Mouse (Mus musculus) left cerebral cortex, postnatal 25 days (tissue): ENCODE measurements around the gene Slc24a3. TPM values are rescaled to one million over a fixed set of nuclear protein-coding genes. Genes with fewer than 3 reads are reported as not detected.

Experiments
- DNase-seq, 2 experiments: peaks; one replicate each; pipeline ENCODE4 v3.0.0; 2022; ENCODE audit warnings: low spot score in 2 of 2, mixed read lengths in 1 of 2
- intact Hi-C: fragments of 180-260 bp; cut with DNase I; formaldehyde crosslinking; loops from one replicate; pipeline ENCODE4 v1.15.1; 2025
- total RNA-seq, 2 experiments: library from RNA; stranded (reverse); gene quantifications; 2 replicates each; pipeline ENCODE4 v1.2.3; 2021

Slc24a3 gene
- 100 to 1,000 TPM; 130 to 132 TPM for total RNA-seq

DNA sequence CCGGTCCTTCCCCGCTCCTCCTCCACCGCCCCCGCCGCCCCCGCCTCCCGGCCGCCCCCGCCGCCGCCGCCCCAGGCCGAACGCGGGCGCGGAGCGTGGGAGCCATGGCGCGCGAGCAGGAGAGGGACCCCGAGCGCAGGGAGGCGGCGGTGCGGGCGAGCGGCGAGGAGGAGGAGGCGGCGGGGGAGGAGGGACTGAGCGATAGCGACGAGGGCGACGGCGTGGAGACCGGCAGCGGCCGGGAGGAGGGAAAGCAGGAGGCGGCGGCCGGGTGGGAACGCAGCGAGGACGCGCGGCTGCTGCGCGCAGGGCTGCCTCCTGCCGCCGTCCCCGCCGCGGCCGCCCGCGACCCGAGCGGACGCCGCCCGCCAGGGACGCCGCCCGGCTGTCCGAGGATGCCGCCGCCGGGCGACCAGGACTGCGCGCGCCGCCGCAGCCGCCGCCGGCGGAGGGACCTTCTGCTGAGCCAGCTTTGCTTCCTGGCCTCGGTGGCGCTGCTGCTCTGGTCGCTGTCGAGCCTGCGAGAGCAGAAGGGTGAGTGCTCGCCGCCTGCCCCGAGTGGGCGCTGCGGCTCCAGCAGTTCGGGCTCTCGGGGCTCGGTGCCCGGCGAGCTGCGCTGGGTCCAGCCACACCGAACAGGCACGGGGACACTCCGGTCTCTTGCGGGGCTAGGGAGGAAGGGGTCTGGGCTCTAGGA lies at the start of gene Slc24a3:
Gene Slc24a3, plus strand, starts transcription at position 91 of the 697 bp plus-strand sequence.
- intact Hi-C loops, result loop anchor here (2.0 kb wide), 3 partner anchors 29 to 215 kb away; no protein-coding TSS in a partner anchor
- DNase-seq, result peak; percentile 83 to 85

DNA sequence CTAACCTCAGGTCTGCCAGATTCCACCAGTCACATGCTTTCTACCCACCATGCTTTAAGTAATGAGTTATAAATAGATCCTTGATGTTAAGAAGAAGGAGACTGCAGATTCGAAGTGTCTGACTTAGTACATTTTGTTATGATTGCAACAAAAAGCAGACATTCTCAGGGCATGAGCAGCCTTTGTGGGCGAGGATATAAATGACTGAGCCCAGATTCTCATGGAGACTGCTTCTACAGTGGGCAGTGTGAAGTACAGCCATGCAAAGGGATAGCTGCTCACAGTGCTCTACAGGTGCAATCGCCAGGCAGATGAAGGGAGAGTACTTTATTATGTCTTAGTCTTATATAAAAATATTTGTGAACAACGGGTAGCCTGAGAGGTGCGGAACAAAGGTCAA lies 49.8 kb upstream of the Slc24a3 start:
- DNase-seq, result peak; percentile 4 to 47
- intact Hi-C loops, result no loop called here

DNA sequence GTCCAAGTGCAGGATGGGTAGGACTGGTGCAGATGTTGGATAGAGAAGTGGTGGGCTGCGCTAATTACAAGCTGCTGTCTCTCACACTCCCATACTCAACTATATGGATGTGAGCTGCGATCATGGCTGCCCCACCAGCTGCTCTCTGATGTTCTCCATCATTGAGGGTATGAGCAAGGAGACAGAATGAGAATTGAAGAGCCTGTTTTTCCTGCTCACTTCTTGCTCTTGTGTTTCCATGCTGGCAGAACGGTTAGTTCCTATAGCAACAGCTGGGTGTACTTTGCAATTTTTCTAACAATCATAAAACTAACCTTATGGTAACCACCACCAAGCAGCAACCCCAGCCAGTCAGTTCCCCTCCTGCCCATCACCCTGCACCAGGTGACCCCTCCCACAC lies 39.8 kb upstream of the Slc24a3 start:
- intact Hi-C loops, result no loop called here
- DNase-seq, result no peak

DNA sequence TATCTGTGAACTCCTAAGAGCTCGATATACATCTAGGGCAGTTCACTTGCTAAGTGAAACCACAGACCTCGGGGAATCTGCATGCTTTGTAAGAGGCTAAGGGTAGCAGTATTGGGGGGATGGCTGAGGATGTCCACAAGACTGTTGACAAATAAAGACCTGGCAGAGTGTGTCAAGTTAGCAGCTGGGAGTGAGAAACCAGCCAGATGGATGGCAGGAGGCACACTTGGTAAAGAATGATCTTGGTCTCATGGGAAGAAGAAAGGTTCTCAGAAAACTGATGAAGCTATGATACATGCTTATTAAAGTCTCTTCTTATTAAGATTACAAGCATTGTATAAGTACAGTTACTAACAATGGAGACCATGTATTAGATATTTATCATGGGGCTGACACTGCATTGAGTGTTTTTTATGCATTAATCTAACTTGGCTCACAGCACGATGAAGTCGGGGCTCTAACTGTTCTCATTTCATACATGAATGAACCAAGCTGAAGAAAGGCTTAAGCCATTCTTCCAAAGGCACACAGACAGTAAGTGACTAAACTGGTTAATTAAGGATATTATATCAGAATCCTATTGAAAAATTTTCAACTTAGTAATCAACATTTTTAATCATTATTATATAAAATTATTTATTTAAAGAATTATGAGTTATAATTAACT lies 30.8 kb upstream of the Slc24a3 start:
- DNase-seq, result no peak
- intact Hi-C loops, result no loop called here

DNA sequence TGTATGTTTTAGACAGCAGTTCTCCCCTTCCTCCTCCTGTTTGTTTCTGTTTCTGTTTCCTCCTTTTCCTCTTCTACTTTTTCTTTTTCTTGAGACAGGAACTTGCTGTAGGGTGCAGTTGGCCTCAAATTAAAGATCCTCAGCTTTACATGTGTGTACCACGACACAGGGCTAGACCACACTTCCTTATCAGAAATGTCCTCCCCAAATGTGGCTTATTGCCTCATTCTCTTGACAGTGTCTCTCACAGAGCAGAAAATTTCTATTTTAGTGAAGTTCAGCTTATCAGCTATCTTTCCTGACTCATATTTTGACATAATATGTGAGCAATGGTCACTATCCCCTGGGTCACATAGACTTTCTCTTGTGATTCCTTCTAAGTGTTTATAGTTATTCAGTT lies 17.1 kb upstream of the Slc24a3 start:
- intact Hi-C loops, result no loop called here
- no peak for DNase-seq

DNA sequence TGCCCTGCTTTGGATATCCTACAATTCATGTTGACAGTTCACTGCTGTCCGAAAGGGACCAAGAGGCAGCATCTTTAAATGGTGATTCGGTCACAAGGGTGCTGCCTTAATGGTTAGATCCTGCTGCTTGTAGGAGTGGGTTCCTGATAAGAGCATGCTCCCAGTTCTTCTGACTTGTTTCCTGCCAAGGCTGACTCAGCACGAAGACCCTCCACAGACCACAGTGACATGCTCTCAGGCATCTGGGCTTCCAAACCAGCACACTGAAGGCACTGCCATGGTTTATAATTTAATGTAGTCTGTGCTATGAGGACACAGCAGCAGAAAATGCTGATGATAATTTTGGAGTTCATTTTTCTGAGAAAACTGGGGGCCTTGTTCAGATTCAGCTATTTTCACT lies 16.7 kb upstream of the Slc24a3 start:
- no peak for DNase-seq
- intact Hi-C loops, result no loop called here

DNA sequence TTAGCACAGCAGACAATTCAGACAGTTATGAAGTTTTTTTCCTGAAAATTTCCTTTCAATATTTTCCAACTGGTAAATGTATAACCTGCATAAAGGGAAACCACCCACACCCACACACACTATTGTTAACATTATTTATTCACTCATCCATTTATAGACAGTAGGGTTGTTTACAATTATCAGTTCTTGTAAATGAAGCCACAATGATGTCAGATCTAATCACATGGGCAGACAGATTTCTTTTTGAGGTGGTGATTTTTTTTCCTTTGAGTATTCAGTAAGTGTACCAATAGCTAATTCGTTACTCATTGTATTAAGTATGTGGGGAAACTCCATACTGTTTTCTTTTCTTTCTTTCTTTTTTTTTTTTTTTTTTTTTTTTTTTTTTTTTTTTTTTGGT lies 15.3 kb upstream of the Slc24a3 start:
- DNase-seq, result no peak

DNA sequence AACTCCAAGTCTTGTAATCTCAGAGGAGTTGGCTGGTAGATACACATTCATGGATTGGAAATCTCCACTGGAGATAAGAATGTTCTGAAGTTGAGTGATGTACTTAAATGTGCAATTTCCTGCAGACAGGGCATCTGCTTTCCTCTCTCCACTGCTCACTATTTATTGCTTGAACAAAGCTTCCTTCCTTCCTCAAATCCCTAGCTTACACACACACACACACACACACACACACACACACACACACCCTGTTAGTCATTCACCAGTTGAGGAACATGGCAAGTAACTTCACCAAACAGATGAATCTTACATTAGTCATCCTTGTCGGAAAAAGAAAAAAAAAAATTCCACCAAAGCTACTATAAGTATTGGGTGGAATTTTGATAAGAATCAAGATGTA lies 8.6 kb upstream of the Slc24a3 start:
- peak in 1 of 2 experiments; percentile 56 for DNase-seq
- intact Hi-C loops, result no loop called here

More for the DNA sequence above, 15.3 kb upstream of the Slc24a3 start:
- intact Hi-C loops, result no loop called here

DNA sequence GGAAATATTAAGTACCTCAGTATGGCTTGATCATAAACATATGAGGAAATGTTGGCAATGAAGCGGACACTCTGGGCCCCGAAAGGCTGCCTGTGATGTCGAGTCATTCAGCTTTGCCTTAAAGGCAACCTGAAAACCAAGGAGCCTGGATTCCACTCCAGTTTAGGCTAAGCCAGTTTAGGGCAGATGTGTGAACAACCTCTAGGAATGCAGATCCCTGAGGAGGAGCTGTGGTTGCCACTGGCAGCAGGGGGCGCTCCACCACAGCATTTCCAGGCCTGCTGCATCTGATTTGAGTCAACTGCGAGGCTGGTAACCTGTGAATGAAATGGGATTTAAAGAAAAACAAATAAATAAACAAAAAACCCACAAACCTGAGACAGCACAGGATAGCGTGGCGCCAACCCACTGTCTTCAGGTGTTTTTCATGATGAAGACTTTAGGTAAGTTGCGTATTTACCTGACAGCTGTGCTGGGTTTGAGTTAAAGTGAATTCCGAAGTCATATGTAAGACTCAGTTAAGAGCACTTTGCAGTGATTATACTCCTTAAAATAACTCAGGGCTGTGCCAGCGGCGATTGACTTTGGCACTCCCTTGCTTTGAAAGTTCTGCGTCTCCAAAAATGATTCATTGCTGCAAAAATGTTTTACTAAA lies 6.4 kb upstream of the Slc24a3 start:
- DNase-seq, result peak; percentile 81 to 86
- intact Hi-C loops, result loop anchor here (1.0 to 5.0 kb wide), 3 partner anchors 356 to 524 kb away; no protein-coding TSS in a partner anchor

DNA sequence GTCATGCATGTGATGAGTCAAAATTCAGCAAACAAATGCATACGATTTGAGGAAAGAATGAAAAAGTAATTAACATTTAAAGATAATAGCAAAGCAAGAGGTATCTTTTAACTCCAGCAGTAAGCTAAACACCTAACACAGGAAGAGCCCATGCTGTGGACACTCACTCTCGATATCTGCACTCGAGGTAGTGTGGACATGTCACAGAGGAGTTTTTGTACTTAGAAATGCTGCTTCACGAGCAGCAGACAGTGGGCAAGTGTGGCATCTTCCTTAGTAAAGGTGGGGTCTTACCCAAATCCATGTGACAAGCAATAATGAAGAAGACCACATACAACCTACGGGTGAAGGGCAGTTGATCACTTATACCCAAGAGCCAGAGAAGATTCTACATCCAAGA lies 3.5 kb upstream of the Slc24a3 start:
- intact Hi-C loops, result loop anchor here (5.0 kb wide), 1 partner anchor 527 kb away; no protein-coding TSS in a partner anchor

DNA sequence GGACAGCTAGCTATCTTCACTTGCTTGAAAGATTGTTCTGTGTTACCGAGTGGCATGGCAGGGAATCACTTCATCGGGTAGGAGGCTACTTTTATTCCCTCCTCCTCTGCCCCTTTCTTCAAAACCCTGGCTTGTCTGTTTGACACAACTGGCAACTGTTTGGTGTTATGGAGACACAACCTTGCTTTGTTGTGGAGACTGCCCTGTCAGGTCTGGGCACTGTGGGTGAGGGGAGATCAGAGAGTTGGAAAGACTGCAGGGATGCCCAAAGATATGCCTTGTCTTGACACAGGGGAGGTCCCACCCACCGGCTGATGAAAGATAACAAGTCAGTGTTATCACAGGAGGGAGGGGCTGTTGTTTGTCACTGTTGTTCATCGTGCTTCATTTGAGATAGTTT lies 3.0 kb upstream of the Slc24a3 start:
- intact Hi-C loops, result loop anchor here (5.0 kb wide), 1 partner anchor 527 kb away; no protein-coding TSS in a partner anchor
- no peak for DNase-seq

More for the DNA sequence above, 3.5 kb upstream of the Slc24a3 start:
- DNase-seq, result no peak

DNA sequence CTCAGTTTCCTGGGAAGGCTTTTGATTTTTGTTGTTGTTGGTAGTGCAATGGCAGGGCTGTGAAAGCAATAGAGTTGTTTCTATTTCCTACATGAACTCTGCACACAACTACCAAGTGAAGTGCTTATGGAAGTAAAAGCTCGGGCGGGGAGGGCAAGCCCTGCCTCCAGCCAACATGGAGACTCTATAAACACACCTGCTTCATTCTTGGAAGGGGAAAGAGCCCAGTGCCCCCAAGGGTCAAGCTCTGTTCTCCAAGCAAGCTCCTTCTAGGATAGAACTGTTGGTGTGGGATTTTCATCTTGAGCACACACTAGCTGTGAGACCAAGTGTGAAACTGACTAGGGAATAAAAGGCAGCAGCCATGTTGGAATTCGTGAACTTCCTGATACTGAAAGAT lies 2.5 kb upstream of the Slc24a3 start:
- DNase-seq, result no peak
- intact Hi-C loops, result no loop called here

DNA sequence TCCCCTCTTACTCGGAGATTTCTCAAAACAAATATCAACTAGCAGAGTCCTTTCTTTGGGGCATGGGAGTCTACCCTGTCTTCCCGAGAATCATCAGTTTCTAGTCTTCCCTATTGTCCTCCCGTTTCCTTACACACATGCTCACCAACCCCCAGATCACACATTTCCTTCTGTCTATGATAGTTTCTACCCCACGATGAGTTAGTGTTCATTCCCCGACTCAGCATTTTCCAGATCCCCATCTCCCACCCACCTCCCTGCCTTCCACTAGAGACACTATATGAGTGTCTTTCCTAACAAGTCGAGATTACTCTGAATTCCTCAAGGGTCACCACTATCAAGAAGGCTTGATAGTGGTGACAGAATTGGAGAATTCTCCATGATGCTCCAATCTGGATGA lies 1.7 kb upstream of the Slc24a3 start:
- DNase-seq, result no peak
- intact Hi-C loops, result loop anchor here (2.0 kb wide), 1 partner anchor 123 kb away; no protein-coding TSS in a partner anchor

DNA sequence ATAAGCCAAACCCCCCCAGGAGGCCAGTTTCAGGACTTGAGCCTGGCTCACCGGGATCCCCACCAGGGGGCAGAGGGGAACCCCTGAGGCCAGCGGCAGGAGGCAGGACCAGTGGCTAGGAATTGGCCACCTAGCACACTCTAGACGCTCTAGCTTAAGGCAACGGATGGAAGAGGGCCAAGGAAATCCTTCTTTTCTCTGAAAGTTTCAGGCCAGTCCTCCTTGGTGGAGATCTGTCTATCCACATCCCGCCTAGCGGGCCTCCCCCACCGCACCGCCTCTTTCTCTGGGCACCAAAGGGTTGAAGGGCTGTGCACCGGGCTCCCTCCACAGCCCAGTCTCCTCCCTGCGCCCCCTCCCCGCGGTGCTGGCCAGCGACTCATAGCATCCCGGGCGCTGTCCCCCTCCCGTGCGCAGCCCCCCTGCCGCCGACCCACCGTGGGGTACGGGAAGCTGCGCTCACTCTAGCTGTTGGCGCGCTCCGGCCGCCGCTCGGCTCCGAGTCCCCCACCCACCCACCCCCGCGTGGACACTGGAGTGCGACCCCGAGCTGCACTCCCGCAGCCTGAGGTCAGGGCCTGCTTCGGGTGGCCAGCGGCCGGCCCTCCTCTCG lies 397 bp upstream of the Slc24a3 start:
- DNase-seq, result peak; percentile 60 to 77
- intact Hi-C loops, result loop anchor here (2.0 kb wide), 1 partner anchor 122 kb away; no protein-coding TSS in a partner anchor

DNA sequence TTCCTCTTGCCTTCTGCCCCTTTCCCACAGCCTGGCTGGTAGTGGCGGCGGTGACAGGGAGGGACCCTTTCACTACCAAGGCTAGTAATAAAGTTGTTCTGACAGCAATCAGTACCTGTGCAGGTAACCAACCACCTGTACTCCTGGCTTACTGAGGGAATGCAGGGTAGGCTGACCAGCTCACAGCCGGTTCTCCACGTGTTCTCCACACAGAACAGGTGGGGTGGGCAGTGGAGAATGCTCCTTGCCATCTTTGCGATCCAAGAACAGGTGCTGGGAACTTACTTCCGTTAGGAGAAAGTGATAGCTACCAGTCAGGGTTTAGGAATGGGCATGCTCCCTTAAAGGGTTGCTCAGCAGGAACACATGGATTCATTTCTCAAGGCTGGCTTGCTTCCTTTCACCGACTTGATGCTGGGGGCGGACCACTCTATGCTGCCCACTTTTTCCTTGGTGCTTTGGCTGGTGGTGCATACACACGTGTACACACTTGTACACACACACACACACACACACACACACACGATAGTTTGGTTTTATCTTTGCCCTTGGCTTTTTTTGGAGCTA lies 934 bp downstream of the Slc24a3 start:
- intact Hi-C loops, result loop anchor here (2.0 kb wide), 2 partner anchors 28 to 214 kb away; no protein-coding TSS in a partner anchor

DNA sequence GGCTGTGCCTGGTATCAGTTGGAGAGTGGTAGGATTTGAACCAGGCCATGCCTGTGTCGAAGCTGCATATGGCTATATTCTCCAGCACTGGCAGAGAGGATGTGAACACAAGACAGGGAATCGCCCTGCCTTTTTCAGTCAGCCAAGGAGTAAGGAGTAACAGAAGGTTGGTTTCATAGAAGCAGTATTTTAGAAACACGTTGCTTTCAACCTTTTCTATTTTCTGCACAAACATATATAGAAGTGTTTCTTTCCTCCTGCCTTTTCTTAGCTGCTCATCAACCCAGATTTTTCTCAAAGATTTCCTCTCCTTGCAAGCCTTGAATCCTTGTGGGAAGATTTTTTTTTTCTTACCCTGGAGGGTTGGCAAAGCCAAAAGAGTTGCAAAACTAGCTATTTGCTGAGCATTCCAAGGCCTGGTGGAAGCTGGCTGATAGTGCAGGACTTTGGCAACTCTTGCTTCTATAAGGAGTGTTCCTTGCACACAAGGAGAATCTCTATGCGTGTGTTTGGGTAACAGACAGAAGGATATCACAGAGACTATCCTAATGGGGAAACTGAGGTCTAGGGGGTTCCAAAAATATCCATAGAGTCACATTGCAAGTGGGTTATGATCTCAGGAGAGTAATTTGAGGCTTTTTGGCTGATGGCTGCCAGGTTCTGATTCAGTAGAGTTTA lies 5.6 kb downstream of the Slc24a3 start:
- intact Hi-C loops, result loop anchor here (1.0 kb wide), 1 partner anchor 171 kb away; no protein-coding TSS in a partner anchor
- DNase-seq, result peak; percentile 21 to 84

More for the DNA sequence above, 934 bp downstream of the Slc24a3 start:
- DNase-seq, result peak; percentile 28 to 46

DNA sequence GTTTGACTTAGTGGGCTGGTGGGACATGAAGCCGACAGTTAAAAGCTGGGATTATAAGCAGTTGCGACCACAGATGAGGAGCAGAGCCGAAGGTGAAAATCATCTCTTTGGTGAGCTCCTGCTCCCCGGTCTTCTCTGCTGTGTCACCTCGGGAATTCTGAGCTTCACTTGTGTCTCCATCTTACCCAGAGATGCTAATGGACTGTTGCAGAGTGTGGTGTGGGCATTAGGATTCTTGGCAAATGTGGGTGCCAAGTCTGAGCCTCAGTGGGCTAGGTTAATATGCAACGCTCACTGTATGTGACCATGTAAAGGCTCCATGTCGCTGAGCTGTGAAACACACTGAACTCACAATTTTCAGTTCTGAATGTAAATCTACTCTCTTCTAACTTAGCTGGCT lies 7.5 kb downstream of the Slc24a3 start:
- intact Hi-C loops, result no loop called here
- no peak for DNase-seq

DNA sequence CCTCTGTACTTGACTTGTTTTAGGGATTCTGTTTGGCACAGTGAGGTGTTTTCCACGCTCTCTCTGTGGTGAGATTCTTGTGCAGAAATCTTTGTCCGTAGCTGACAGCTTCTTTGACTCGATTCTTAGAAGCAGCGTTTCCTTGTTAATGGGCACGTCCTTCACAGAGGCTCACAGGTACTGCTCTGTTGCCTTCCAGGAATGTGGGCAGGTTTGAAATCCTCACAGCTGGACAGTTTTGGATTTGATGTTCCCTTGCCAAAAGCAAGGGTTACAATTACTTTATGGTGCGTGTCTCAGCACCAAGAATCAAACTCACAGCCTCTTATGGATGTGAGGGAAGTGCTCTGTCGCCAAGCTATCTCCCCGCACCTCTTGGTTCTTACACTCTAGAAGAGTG lies 14.9 kb downstream of the Slc24a3 start:
- intact Hi-C loops, result no loop called here
- DNase-seq, result no peak

DNA sequence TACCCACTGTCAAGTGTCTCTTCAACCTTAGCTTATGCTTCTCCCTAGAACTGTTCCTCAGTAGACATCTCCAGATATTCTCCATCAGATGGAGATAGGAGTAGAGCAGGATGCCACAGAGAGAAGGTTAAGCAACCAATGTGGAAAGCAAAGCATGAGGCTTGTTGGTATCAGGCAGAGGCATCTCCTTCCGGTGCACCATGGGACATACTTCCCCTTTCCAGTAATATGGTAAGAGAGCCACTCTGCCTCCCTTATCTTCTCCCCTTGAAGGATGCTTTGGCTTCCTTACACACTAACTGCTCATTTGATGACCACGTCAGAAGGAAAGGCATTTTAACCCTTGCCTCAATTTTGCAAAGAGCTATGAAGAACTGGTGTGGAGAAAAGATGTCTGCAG lies 21.3 kb downstream of the Slc24a3 start:
- DNase-seq, result no peak
- intact Hi-C loops, result no loop called here
